Mouse (Mus musculus): Measurements from ENCODE around the gene Serpinb7.
A peak's percentile ranks its signal among the peaks of the same experiment; 100 is the strongest.

Gene Serpinb7

DNA sequence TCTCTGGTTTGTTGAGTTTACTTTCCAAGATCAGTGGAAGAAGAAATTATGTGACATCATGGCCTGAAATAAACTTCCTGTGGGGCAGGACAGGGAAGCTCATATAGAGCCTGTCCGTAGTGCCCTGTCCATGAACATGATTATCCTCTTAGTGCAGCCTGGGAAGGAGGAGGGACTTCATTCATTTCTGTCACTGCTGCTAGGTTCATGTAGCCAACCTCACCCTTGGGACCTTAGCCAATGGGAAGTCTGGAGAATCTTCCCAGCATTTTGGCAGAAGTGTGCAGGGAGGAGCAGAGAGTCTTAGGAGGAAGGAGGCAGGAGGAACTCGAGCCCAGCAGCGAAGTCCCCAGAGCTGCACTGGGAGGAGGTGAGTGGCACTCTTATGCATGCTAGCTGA lies at the start of gene Serpinb7:
Gene Serpinb7 (plus strand): TSS at position 301 of the 400 bp plus-strand sequence.
- DNase-seq = no peak

DNA sequence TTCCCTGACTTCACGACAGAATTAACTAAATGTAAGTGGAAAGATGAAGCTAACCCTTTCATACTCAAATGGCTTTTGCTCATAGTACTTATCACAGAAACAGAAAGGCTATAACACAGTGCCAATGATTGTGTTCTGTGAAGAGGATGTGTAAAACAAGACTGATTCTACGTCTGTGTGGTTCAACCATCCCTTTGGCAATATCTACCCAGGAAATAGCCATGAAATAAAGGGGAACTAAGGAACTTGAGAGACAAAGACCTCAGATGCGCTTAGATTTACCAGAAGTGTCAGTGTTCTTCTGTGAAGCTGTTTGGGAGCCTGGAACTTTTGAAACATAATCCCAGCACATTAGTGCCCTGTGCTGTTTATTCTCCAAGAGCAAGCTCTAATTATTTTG lies 49.1 kb upstream of the Serpinb7 start:
- DNase-seq = no peak

DNA sequence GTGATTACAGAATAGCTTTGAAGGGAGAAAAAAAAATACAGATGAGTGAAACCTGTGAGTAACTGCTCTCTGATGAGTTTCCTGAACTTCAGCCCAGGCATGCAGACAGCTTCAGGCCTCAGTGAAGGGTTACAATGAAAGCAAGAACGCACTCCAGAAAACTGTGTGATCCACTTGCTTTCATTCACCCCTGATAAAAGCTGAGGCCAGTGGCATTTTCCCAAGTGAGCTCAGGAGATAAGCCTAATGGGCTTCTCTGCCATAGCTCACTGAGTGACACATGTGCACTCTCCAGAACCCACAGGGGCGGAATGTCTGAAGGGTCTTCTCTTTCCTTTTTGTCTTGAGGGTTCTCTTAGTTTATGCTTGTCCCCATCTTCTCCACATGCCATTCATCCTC lies 48.3 kb upstream of the Serpinb7 start:
- DNase-seq = no peak

DNA sequence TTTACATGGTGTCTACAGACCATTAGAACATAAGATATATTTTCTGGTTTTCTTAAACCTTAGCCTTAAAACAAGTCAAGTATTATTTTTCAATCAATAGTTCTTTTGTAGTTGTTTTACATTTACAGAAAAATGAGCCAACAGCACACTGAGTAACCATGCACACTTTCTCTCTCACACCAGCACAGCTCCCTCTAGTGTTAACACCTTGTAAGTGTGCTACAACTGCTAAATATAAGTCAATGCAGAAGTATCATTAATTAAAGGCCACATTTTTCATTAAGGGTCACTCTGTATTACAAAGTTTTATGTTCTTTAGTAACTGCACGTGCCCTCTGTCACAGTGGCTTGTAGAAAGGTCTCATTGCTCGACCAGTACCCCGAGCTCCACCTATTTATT lies 46.4 kb upstream of the Serpinb7 start:
- DNase-seq = no peak

DNA sequence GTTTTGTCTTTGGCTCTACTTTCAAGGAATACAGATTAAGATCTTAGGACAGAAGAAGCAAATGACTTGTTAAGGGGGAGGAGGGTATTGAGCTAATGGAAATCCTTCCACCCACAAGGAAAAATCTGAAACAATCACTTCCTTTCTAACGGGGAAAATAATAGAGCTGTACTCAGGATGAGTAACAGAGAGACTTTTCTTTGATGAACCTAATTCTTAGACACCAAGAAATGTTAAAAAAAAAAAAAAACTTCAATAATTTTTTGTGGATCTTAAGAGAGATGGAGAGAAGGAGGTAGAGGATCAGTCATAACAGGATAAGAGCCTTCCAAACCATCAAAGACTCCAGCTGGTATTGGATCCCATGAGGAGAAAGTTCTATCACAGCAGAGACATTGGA lies 38.6 kb upstream of the Serpinb7 start, which contains the start of gene Serpinb11:
Gene Serpinb11 (plus strand): TSS at position 301 of the 400 bp plus-strand sequence.
- no peak for DNase-seq

DNA sequence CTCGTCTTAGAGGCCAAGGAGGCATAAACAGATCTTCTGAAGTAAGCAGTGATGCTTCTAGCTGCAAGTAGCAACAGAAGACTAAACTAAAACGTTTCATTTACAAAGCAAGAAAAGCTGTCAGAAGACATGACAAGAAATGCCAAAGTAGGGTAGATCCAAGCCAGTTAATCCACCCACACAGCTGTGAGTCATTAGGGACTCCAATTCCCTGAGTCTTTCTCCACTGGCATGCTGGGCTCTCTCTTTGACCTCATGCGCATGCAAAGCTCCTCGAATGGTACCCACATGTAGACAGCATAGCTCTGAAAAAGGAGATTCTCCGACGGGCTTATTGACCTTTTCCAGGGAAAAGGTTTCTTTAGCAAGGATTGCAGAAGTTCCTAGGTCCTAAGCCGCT lies 33.5 kb upstream of the Serpinb7 start:
- DNase-seq = no peak

DNA sequence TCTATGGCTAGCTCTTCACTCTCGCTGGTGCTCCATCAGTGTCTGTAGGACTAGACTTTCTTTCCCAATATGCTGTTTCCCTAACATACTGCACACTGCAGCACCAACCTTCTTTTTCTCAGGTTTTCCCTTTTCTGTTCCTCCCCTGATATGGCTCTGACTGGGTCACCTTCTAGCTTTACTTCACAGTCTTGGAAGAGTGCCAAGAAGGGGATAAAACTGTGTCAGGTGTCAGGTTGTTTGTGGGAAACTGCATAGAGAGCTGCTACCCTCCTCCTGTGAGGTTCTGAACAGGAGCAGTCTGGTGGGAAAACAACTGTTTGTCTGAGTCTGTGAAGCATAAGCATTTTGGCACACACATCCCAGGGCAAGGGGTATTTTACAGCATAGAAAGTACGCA lies 30.5 kb upstream of the Serpinb7 start:
- no peak for DNase-seq

DNA sequence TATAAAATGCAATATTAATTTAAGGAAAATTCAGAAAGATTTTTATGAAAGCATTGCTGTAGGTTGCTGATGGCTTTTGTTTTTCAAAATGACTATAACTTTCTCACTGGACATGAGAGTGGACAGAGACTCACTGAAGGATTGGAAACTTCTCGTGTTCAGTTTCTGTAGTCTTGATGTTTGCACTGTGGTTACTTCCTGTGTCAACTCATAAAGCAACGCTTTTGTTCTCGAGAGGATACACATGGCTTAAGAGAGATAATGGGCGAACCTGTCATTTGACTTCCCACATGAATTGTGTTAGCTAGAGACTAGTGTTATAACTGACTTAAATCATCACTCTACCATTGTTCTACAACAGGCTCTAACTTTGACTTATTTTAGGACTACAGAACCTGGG lies 22.5 kb upstream of the Serpinb7 start:
- no peak for DNase-seq

DNA sequence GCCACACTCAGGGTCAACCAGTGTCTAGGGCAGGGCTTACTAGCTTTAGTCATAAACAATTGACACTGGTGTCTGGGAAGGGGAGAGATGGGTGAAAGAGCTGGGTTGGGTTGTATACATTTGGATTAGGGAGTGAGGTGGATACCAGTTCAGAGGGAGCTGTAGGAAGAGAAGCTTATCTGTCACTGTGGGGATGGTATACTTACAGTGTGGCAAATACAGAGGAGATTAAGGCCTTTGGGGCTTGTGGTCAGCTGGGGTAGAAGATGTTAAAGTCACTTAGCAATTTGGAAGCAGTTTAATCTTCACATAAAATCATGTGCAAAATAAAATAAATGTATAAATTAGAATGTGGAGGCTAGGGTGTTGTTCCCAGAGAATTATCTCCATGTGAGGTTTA lies 21.1 kb upstream of the Serpinb7 start:
- no peak for DNase-seq

DNA sequence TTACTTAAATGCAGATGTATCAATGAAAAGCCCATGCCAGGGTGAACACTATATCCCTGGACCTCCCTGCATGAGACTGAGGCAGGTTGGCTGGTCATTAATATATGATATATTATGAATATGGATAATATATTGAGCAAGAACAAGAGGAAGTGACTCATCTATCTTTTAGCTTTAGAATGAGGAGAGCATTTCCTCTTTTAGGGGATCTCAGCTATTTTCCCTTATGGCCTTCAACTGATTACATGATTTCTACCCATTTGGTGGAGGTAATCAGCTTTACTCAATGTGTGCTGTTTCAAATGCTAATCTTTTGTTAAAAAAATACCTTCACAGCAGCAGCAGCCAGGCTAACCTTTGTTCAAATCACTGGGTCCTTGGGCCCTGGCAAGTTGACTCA lies 18.0 kb upstream of the Serpinb7 start:
- DNase-seq = no peak

DNA sequence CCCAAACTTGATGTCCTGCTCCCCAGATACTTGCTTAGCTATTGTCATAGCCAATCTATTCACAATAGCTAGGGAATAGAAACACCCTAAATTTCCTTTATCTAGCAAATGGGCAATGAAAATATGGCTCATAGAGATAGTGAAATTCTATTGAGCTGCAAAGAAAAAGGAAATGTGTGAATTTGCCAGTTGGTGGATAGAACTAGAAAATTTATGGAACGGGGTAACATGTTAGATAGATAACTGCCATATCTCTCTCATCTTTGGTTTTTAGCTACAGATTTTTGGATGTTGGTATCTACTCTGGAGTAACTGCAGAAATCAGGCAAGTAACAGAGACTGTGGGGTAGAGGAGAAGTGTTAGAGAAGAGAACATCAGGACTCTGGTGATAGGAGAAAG lies 17.1 kb upstream of the Serpinb7 start:
- no peak for DNase-seq

DNA sequence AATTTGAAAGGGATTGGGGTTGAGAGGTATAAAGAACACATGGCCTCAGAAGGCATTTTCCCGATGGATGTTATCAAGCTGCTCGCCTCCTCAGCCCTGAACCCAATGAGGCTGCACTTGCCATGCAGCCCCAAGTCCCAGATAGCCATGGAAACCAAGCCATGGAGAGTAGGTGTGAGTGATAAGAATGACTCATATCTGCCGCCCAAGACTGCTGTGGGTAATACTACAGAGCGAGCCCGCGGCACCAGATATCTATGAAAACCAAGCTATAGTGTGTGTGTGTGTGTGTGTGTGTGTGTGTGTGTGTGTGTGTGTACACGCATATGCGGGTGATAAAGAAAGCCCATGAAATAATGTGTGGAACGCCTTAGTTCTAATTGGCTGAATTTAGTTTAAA lies 14.9 kb upstream of the Serpinb7 start:
- DNase-seq = no peak

DNA sequence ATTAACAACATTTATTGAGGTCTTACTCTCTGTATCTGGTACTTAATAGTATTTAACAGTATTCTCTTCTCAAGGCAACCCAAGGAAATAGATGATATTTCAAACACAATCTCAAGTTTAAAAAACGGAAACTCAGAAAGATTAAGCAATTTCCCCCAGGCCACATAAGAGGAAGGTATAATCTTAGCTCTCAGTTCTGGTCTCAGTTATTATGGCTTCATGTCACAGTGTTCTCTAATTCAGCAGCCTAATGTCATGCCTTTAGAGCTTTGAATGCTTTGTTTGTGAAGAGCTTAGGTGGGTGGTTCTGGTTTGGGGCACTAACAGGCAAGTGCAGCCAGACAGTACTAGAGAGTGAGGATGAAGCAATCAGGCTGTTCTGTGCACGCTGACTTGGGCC lies 9.7 kb upstream of the Serpinb7 start:
- no peak for DNase-seq

DNA sequence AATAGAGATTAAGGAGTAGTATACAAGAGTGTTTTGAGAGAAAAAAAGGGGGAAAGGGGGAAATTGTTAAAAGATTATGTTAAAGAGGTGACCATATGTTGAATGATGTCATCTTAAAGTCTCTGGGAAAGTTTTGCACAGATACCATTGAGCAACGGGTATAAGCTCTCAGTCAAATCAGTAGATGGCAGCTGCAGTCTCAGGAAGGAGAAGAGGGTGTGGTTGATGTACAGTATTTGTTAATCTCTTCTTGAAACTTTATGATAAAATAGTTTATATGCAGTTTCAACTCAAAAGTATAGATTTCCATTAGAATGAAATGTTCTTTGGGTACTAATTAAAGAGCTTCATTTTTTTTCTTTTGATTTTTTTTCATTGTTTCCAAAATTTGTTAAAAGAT lies 2.0 kb upstream of the Serpinb7 start:
- no peak for DNase-seq

DNA sequence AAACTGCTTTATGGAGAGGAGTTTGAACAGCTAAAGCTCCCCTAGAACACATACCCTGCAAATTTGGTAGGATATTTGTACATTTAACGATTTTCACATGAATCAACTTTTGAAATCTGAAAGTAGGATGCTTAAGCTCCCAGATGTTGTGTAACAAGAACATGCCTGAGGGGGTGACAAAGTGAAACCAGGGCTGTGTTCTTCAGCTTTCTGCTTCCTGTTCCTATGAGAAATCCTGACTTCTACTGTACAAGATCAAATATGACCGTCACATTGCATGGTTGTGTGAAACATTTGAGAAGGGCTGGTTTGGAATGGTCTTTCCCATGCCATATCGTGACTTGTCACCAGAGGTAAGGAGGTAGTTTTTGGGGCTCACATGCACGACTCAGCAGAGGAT lies 2.6 kb downstream of the Serpinb7 start:
- no peak for DNase-seq

DNA sequence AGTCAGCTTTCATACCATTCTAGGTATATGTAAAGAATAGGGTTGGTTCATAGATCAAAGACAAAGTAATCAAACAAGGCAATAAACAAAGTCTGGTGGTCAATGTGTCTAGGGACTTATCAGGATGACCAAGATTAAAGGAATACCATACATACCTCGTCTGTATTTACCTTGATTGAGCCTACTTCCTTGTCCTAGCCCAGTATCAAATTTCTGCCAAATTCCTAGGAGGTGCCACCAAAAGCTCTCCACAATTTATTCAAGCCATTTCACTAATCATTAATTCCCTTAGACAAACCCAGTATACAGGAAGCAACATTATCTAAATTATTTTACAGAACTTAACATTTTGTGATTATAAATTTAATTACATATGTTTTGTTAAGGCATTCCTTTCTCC lies 15.2 kb downstream of the Serpinb7 start:
- no peak for DNase-seq

DNA sequence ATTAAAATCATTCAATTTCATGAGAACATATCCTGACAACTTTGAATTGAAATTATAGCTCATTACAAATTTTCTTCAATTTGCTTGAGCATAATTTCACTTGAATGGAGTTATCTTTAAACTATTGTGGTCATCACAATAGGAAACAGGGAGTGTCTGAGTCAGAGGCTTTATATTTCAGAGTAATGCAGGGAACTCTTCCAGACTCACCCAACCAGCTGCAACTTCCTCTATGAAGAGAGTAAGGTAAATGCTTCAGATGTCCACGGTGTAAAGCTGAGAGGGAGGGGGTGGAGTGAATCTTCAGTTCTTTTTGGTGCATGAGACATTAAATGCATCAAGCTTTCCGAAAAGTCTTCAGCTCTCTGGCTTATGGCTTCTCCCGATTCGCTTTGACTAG lies 23.0 kb downstream of the Serpinb7 start:
- no peak for DNase-seq

DNA sequence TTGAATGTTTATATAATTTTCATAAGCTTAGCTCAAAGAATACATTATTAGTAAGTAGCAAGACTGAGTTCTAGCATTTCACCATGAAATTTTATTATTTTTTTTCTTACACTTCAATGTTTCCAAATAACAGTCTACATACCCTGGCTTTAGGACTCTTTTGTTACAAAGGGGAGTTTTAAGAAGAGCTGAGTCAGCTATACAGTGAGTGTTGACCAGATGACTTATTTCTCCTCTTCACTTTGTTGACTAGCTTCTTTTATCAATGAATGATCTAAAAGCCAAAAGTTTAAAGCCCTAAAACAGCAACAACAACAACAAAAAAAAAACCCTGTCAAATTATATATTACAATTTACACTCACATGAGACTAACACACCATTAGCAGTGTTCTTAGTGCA lies 31.8 kb downstream of the Serpinb7 start:
- DNase-seq = no peak

DNA sequence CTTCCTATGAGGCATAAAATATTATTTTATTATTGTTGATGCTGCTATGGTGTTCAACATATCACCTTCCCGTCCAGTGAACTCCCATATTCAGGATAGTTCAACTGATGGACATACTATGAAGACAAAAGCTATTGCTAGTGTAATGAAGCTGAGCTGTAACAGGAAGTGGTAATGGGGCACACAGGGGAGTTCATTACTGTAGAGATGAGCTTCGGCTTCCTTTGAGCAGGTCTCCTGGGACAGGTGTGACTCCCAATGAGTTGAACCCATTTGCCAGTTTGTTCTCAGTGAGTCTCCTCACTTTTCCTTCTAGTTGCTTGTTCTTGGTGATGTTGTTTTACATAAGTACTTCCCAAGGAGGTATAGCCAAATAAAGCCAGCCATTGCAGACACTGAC lies 36.1 kb downstream of the Serpinb7 start:
- no peak for DNase-seq

DNA sequence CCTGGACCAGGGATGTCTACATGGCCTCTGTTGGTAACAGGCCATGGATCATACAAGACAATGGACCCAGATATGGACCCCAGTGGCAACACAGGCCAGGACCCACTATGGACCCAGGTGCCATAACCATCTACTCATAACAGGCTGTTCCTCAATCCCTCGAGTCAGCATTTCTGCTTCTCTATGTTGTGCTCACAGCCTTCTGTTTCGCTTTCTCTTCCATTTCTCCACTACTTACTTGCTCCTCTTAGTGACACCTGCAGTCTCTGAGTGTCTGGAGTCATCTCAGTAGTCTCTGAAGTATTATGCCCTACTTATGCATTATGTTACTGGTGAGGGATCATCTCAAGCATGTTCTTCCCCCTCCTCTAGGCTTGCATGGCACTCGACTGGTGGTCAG lies 40.0 kb downstream of the Serpinb7 start:
- no peak for DNase-seq

DNA sequence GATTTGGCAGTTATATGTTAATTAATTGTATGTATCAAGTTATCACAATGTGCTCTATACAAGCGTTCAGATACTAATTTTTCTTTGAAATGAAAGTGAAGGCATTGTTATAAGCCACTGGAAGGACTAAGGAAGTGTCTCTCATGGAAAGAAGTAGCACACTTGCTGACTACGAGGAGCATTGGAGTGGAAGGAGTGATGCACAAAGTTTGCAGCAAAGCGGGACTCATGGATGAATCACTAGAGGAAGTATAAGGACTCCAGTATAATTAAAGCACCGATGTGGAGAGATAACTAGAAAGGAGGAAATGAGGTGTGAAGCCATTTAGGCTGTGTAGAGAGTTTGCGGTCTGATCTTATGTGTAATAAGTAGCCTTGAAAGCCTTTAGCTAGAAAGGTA lies 45.9 kb downstream of the Serpinb7 start:
- DNase-seq = no peak

DNA sequence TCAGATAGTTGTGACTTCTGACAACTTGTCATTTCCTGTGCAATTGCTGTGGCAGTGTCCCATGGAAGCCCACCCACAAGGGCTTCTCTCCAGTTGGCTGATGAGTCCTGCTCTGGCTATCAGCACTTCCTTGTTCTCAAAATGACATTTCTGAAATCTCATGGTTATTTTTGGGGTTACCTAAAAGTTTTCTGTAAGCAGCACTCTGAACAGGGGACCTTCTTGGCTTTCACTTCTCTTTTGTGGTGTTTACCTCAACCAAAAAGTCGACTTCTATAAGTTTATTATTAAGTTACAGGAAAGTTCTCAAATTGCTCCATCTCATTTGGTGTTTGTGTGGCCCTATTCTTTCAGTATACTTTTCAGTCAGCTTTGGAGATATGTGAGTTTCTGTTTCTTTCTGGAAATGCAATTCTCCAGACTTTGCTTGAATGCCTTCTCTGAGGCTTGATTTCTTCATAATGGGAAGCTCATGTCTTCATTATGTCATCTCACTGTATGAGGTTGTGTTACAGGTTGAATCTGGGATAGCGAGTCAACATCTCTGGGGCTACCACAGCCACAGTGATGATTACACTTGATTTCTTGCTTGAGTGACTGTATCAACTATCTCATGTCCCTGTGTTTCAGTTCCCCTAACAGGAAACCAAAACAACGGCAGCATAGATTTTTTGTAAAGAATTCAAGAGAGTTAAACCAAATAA lies 47.9 kb downstream of the Serpinb7 start:
- no peak for DNase-seq

DNA sequence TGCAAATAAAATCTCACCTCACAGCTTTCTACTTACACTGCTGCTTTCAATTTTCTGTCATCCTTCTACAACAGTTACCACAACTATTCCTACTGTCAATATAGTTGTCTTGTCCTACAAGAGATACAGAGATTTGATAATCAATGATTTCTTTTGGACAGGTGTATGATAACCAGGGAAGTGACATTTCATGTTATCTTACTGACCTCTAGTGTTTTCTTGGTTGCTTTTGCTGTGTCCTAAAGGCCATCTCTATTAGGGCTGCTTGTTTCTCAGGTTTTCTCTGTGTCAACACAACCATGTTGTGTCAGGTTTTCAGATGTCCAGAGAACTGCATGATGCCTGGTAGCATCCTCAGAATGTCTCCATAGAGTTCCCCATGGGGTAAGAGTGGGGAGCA lies 80.5 kb downstream of the Serpinb7 start:
- no peak for DNase-seq

DNA sequence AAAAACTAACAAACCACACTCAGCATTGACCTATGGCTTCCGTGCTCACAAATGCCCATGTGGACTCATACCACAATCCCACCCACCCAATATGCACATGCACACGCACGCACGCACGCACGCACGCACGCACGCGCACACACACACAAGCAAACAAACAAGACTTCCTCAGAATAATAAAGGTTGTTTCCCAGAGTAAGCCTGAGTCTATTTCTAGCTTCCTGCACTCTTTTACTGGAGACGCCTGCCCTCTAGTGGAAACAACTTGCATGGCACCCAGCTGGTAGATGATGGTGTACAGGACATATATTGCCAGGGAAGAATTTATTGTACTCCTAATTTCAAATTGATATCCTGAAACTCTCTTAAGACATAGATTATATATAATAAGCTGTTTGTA lies 82.0 kb downstream of the Serpinb7 start:
- peak; percentile 71 for DNase-seq

DNA sequence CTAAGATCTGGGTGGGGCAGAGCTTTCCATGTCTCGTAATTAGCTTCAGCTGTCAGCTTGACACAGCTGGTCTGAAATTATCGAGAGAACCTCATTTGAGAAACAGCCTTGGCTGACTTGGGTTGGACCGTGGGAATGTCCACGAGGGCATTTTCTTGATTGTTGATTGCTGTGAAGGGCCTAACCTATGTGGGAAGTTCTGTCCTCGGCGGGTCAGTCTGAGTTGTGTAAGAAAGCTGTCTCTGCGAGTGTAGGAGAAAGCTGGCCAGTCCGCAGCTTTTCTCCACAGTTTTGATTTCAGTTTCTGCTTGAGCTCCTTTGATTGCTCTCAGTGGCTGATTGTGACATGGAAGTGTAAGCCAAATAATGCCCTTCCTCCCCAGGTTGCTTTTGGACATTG lies 90.1 kb downstream of the Serpinb7 start:
- no peak for DNase-seq

DNA sequence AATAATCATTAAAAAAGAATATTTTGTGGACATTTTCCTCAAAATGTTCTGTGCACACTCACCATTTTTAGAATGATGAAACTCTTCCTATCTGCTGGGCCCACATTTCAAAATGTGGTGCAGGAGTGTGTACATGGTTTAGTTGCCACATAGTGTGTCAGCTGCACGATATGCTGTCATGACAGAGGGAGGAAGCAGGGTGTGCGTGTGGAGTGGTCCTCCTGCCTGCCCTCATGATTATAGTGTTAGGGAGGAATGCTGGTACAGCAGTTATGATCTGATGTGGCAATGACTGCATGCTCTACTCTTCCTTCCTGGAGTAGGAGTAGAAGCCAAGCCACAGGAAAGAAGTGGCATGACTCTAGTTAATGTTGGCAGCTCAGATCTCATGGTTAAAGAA lies 97.3 kb downstream of the Serpinb7 start:
- DNase-seq = no peak
